Mouse (Mus musculus): ENCODE data around the gene Adam10.
A peak's percentile ranks its signal among the peaks of the same experiment; 100 is the strongest.

Gene Adam10

GRCm38 (mm10) chr9:70790621-70791020 lies 111.8 kb downstream of the Adam10 start:
- DNase-seq = peak; percentile 30 to 54

- peak in 1 of 2 experiments; percentile 40 for DNase-seq
Observed at GRCm38 (mm10) chr9:70794643-70795438, 116.0 kb downstream of the Adam10 start.

GRCm38 (mm10) chr9:70795439-70795757 lies 116.6 kb downstream of the Adam10 start:
- no peak for DNase-seq

DNA sequence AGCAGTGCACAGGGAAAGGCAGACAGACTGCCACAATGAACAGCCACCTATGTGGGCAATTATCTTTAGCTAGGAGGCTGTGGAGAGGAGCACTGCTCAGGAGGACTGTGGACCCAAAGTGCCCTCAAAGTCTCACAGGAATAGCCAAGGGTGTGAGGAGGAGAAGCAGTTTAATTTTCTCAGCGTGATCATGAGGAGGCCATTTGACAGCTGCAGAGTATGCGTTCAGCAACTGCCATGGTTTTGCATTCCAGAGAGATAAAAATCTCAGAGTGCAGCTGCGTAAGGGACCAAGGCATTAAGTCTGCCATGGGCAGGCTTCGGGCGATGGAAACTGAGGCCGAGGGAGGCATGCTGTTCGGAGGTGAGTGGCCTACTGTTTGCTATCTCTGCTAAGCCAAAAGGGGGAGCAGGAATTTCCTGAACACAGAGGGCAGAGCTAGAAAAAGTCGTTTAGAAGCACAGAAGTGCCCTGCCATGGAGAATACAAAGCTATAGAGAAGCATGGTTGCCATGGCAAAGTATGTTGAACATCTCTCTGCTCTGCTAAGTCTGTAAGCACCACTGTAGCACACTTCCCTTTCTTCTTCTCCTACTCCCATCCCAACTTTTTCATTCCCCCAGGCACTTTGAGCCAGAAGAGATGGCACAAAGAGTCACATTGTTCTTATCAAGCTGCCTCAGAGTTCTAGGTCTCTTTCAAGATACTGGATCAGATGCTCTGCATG lies 122.0 kb downstream of the Adam10 start:
- DNase-seq = no peak

DNA sequence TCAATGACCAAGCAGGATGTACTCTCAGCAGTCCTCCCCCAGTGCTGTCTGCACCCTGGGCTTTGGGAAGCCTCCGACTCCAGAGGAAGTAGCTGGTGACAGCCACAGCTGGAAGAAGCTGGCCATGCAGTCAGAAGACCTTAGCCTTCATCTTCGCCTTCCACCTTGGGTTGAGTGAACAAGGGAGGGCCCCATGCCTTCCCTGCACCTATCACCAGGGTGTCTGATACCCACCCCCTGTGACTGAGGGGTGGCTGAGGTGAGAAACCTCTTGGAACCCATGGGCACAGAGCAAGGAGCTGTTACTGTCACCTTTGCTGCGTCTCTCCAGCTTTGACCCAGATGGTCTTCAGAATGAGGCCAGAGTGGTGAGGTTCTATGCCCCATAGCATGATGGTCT lies 123.0 kb downstream of the Adam10 start:
- no peak for DNase-seq

DNA sequence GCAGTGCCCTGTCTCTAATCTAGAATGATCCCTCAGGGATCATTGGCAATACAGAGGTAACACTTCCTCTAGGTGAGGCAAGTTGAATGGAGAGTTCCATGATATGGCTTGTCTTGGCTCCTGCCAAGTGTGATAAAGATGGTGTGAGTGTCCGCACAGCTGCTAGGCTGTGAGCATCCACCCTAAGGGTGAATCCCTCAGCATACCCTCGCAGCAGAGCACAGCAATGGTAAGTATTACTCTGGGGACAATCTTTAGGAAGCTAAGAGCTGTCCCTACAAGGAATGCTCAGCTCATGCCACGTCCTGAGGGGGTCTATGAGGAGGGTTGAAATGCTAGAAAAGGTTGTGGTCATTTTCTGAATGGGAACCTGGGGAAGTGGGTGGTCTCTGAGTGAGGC lies 124.0 kb downstream of the Adam10 start:
- DNase-seq = no peak

DNA sequence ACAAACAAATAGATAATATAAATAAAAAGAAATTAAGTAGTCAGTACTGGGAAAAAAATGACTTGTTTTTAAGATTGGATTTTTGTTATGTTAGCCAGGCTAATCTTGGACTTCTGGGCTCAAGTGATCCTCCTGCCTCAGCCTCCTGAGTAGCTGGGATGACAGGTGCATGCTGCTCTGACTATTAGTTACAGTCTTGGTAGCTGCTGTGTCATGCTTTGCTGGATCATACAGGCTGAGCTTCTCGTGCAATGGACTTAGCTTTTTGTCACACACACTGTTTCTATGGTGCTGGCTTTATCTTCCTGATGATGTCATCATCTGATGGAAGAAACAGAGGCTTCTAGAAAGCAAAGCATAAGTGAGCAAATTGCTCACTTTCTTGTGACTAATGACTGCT lies 127.3 kb downstream of the Adam10 start:
- no peak for DNase-seq

GRCm38 (mm10) chr9:70807714-70808113 lies 128.9 kb downstream of the Adam10 start:
- DNase-seq = no peak

DNA sequence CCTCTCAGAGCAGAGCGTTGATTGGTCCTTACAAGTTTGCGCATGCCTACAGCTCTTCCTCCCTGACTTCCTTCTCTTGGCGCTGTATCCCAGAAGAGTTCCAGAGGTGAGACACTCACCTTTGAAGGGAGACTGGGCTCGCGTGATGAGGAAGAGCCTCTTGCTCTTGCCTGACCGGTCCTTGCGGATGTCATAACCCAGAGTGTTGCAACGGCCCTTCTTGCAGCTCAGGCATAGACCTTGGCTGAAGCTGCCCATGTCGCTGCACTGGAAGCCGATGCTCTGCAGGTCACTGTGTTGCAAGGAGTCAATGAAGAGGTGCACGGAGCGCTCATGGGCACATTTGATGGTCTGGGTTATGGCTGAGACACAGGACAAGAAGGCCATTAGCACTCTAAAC lies 133.8 kb downstream of the Adam10 start:
- no peak for DNase-seq

DNA sequence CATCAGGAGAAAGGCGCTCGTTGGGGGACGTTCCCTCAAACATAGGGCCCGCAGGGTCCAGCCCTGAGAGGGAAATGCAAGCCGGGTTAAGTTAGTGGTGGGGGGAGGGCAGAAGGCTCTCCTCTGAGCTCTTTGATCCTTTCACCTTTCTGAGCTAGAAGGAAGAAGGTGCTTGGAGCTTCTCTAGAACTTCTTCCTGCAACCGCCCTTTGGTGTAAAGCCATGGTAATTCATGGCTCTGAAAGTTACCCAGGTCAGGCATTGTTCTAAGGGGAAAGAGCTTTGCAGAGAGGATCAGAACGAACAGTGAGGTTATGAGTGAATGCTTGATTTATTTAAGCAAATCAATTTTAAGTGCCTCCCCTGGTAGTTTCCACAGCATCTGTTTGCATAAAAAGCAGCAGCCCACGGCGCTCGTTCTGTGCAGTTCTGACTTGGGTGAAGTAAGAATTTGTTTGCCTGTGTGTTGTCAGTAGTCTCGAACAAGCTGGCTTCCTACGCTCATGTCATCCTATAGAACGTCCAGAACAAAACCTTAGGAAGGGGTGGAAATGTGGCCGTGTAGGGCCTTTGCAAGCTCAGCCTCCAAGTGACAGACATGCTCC lies 138.0 kb downstream of the Adam10 start:
- no peak for DNase-seq

DNA sequence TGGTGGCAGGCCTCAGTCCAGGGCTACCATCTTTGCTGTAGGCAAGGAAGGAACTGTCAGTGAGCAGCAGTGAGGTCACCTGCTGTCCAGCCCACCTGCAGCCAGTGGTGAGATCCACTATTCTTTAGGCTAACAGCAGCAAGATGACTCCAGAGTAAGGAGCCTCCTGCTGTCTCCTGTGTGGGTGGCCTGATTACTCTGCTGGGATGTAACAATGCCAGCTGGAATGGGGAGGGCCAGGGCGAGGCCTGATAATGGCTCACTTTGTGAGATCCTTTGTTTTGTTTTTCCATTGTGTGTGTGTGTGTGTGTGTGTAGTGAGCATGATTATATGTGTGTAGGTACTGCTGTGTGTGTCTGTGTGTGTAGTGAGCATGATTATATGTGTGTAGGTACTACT lies 138.6 kb downstream of the Adam10 start:
- DNase-seq = no peak

GRCm38 (mm10) chr9:70818739-70819138 lies 139.9 kb downstream of the Adam10 start:
- DNase-seq = no peak

DNA sequence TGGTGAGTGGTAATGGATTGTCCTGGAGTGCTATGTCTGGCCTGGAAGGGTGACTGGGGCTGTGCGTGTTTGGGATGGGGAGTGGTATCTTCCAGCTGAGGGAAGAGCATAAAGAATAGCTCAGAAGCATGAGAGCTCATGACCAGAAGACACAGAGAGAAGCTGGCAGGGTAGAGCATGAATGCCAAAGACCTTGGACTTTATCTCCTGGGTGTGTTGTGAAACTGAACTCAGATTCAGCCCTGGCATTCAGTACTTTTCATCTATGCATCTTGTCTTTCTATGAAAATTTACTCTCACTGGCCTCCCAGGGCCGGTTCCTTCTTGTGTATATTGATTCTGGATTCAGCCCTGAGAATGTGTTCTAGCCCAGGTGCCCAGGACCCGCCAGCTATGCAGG lies 145.3 kb downstream of the Adam10 start:
- no peak for DNase-seq

DNA sequence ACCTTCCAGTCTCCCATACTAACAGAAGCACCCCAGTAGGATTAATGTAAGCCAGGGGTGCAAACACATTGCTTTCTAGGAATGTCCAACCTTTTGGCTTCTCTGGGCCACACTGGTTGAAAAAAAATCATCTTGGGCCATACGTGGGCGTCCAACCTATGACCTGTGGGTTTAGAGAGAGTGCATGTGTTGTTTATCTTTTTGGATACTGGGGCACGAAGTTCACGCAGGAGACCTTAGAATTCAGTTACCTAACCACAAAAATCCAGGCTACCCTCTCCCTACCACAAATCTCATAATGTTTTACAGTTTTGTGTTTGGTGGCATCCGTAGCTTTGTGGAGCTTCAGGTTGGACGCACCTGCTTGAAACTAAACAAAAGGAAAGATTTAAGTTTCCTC lies 149.1 kb downstream of the Adam10 start:
- DNase-seq = no peak
